Mouse (Mus musculus): ENCODE measurements around the gene Ano2. TPM values are rescaled to one million over a fixed set of nuclear protein-coding genes. Genes with fewer than 3 reads are reported as not detected.

The Ano2 gene
- 0.13 and 0.20 TPM in 2 replicates for polyA plus RNA-seq (2015; fragmentation: Nextera tagmentation; extraction: Ambion mirVana)

- H3K4me2 ChIP-seq (replicated peaks) = peak within 1 kb of the TSS; percentile 50
- ATAC-seq (replicated peaks) = peak; percentile 64
- H3K4me3 ChIP-seq = peak within 1 kb of the TSS; percentile 32
- H3K4me1 ChIP-seq = peaks cover 10% of the 10 kb centered on the region
- no peak within 1 kb of the TSS for H3K27ac ChIP-seq (replicated peaks)
- H3K9ac ChIP-seq (replicated peaks) = no peak within 1 kb of the TSS; the same call in 1 of the 2 replicates
- H3K9me3 ChIP-seq = no peaks in the 10 kb centered on the region
- WGBS = under 1% methylated on average over 20 of the region's 20 CpGs
- no peaks in the 10 kb centered on the region for H3K36me3 ChIP-seq
- H3K27me3 ChIP-seq = 0 out of 2 replicates have a peak, but pooled peaks cover 6% of the 10 kb centered on the region
Observed at GRCm38 (mm10) chr6:125690057-125690703, at the start of gene Ano2. Gene Ano2, plus strand, starts transcription at chr6:125690419.

GRCm38 (mm10) chr6:125640486-125640885 lies 49.7 kb upstream of the Ano2 start:
- Histone ChIP-seq H3K4me3 (no peak overlapping the region), H3K27ac (replicated peaks) (no peak overlapping the region), H3K9ac (replicated peaks) (no peak overlapping the region), H3K27me3 (no peaks in the 10 kb centered on the region), H3K4me2 (replicated peaks) (no peak overlapping the region), H3K4me1 (no peaks in the 10 kb centered on the region), H3K9me3 (no peaks in the 10 kb centered on the region), H3K36me3 (no peaks in the 10 kb centered on the region)
- WGBS = 84% methylated on average over 4 of the region's 4 CpGs
- no peak for ATAC-seq (replicated peaks)

- WGBS = 79% methylated on average over 8 of the region's 8 CpGs
- H3K9me3 ChIP-seq = no peaks in the 10 kb centered on the region
- no peaks in the 10 kb centered on the region for H3K27me3 ChIP-seq
- no peak overlapping the region for H3K4me3 ChIP-seq
- H3K4me2 ChIP-seq (replicated peaks) = no peak overlapping the region
- no peak overlapping the region for H3K9ac ChIP-seq (replicated peaks)
- H3K36me3 ChIP-seq = no peaks in the 10 kb centered on the region
- no peak for ATAC-seq (replicated peaks)
- H3K4me1 ChIP-seq = no peaks in the 10 kb centered on the region
- no peak overlapping the region for H3K27ac ChIP-seq (replicated peaks)
Observed at GRCm38 (mm10) chr6:125641146-125641545, 49.1 kb upstream of the Ano2 start.

- Histone ChIP-seq H3K36me3 (no peaks in the 10 kb centered on the region), H3K27ac (replicated peaks) (no peak overlapping the region), H3K4me3 (no peak overlapping the region), H3K4me2 (replicated peaks) (no peak overlapping the region), H3K27me3 (no peaks in the 10 kb centered on the region), H3K9ac (replicated peaks) (no peak overlapping the region), H3K4me1 (no peaks in the 10 kb centered on the region), H3K9me3 (no peaks in the 10 kb centered on the region)
- ATAC-seq (replicated peaks) = no peak
- 86% methylated on average over 12 of the region's 12 CpGs for WGBS
Observed at GRCm38 (mm10) chr6:125648964-125649363, 41.3 kb upstream of the Ano2 start.

- no peak for ATAC-seq (replicated peaks)
- no peaks in the 10 kb centered on the region for H3K36me3 ChIP-seq
- WGBS = 80% methylated on average over 3 of the region's 3 CpGs
Observed at GRCm38 (mm10) chr6:125651335-125651734, 38.9 kb upstream of the Ano2 start.

GRCm38 (mm10) chr6:125653416-125653815 lies 36.8 kb upstream of the Ano2 start:
- no peaks in the 10 kb centered on the region for H3K9me3 ChIP-seq
- ATAC-seq (replicated peaks) = no peak
- no peak overlapping the region for H3K27ac ChIP-seq (replicated peaks)
- H3K36me3 ChIP-seq = no peaks in the 10 kb centered on the region
- WGBS = 90% methylated on average over 1 of the region's 1 CpGs
- H3K4me3 ChIP-seq = no peak overlapping the region
- no peak overlapping the region for H3K4me2 ChIP-seq (replicated peaks)
- H3K27me3 ChIP-seq = no peaks in the 10 kb centered on the region
- H3K9ac ChIP-seq (replicated peaks) = no peak overlapping the region
- no peaks in the 10 kb centered on the region for H3K4me1 ChIP-seq

More at GRCm38 (mm10) chr6:125651335-125651734, 38.9 kb upstream of the Ano2 start:
- Histone ChIP-seq H3K4me3 (no peak overlapping the region), H3K9me3 (no peaks in the 10 kb centered on the region), H3K4me1 (no peaks in the 10 kb centered on the region), H3K27ac (replicated peaks) (no peak overlapping the region), H3K4me2 (replicated peaks) (no peak overlapping the region), H3K9ac (replicated peaks) (no peak overlapping the region), H3K27me3 (no peaks in the 10 kb centered on the region)

GRCm38 (mm10) chr6:125656921-125657320 lies 33.3 kb upstream of the Ano2 start:
- H3K9ac ChIP-seq (replicated peaks) = no peak overlapping the region
- H3K27ac ChIP-seq (replicated peaks) = no peak overlapping the region
- H3K4me1 ChIP-seq = no peaks in the 10 kb centered on the region
- no peak overlapping the region for H3K4me3 ChIP-seq
- H3K27me3 ChIP-seq = no peaks in the 10 kb centered on the region
- H3K9me3 ChIP-seq = no peaks in the 10 kb centered on the region
- no peak for ATAC-seq (replicated peaks)
- 87% methylated on average over 13 of the region's 13 CpGs for whole genome bisulfite sequencing
- H3K36me3 ChIP-seq = no peaks in the 10 kb centered on the region
- no peak overlapping the region for H3K4me2 ChIP-seq (replicated peaks)

GRCm38 (mm10) chr6:125657966-125658365 lies 32.3 kb upstream of the Ano2 start:
- Histone ChIP-seq H3K9ac (replicated peaks) (no peak overlapping the region), H3K27me3 (no peaks in the 10 kb centered on the region), H3K4me1 (no peaks in the 10 kb centered on the region), H3K4me2 (replicated peaks) (no peak overlapping the region), H3K27ac (replicated peaks) (no peak overlapping the region), H3K36me3 (no peaks in the 10 kb centered on the region), H3K4me3 (no peak overlapping the region), H3K9me3 (no peaks in the 10 kb centered on the region)
- ATAC-seq (replicated peaks) = no peak
- 90% methylated on average over 5 of the region's 5 CpGs for WGBS

- H3K36me3 ChIP-seq = no peaks in the 10 kb centered on the region
- H3K4me2 ChIP-seq (replicated peaks) = no peak overlapping the region
- no peak overlapping the region for H3K27ac ChIP-seq (replicated peaks)
- no peaks in the 10 kb centered on the region for H3K9me3 ChIP-seq
- no peaks in the 10 kb centered on the region for H3K27me3 ChIP-seq
- H3K9ac ChIP-seq (replicated peaks) = no peak overlapping the region
- 48% methylated on average over 14 of the region's 14 CpGs for WGBS
- no peaks in the 10 kb centered on the region for H3K4me1 ChIP-seq
- no peak overlapping the region for H3K4me3 ChIP-seq
- ATAC-seq (replicated peaks) = peak; percentile 55; the same call in 1 of the 2 replicates
Observed at GRCm38 (mm10) chr6:125661106-125661877, 28.9 kb upstream of the Ano2 start.

- Histone ChIP-seq H3K4me2 (replicated peaks) (no peak overlapping the region), H3K9me3 (no peaks in the 10 kb centered on the region), H3K27me3 (no peaks in the 10 kb centered on the region), H3K9ac (replicated peaks) (no peak overlapping the region), H3K36me3 (no peaks in the 10 kb centered on the region), H3K4me3 (no peak overlapping the region), H3K4me1 (no peaks in the 10 kb centered on the region), H3K27ac (replicated peaks) (no peak overlapping the region)
- 81% methylated on average over 2 of the region's 2 CpGs for WGBS
- no peak for ATAC-seq (replicated peaks)
Observed at GRCm38 (mm10) chr6:125663906-125664305, 26.3 kb upstream of the Ano2 start.

- H3K27me3 ChIP-seq = no peaks in the 10 kb centered on the region
- H3K4me3 ChIP-seq = no peak overlapping the region
- 86% methylated on average over 3 of the region's 3 CpGs for WGBS
- H3K4me2 ChIP-seq (replicated peaks) = no peak overlapping the region
- no peak for ATAC-seq (replicated peaks)
- H3K9ac ChIP-seq (replicated peaks) = no peak overlapping the region
- no peaks in the 10 kb centered on the region for H3K9me3 ChIP-seq
- no peaks in the 10 kb centered on the region for H3K36me3 ChIP-seq
- H3K27ac ChIP-seq (replicated peaks) = no peak overlapping the region
- H3K4me1 ChIP-seq = no peaks in the 10 kb centered on the region
Observed at GRCm38 (mm10) chr6:125671835-125672234, 18.4 kb upstream of the Ano2 start.

- ATAC-seq (replicated peaks) = no peak
- Histone ChIP-seq H3K27ac (replicated peaks) (no peak overlapping the region), H3K4me1 (no peaks in the 10 kb centered on the region), H3K9ac (replicated peaks) (no peak overlapping the region), H3K27me3 (no peaks in the 10 kb centered on the region), H3K36me3 (no peaks in the 10 kb centered on the region), H3K4me2 (replicated peaks) (no peak overlapping the region), H3K9me3 (no peaks in the 10 kb centered on the region), H3K4me3 (no peak overlapping the region)
- WGBS = 59% methylated on average over 1 of the region's 1 CpGs
Observed at GRCm38 (mm10) chr6:125678492-125678891, 11.7 kb upstream of the Ano2 start.

Measured in forebrain, embryonic 15.5 days (tissue).